Mouse (Mus musculus): Measurements from ENCODE around the gene Tmub1. TPM values are rescaled to one million over a fixed set of nuclear protein-coding genes. Genes with fewer than 3 reads are reported as not detected.

Gene Tmub1
- 132 and 162 TPM in 2 replicates for polyA plus RNA-seq (2012; rRNA removed)

DNA sequence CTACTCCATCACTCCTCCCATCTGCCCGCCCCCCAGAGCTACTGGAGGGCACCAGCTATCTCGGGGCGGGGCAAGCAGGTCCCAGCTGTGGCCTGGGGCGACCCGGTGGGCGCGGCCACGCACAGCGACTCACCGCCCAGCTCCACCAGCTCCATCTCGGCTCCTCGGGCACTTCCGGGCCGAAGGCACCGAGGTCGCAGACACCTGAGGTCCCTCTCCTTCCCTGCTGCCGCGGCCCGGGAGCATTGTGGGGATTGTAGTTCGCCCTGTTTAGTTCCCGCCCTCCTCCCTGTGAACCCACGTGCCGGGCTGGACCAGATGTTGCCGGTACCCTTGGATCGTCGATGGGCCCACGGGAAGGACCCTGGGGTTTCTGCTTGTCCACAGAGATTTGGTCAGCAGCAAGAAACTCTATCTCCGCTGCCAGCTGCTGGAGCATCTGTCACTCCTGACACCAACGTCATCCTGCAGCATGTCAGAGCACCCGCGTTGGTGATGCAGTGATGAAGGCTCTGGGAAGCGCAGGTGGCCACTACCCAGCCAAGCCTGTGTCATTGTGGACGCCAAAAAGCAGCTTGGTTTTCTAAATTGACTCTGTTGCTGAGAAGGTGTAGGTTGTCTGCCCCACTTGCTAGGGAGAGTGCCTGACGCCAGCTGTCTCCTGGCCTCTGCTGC lies at the start of gene Tmub1:
Gene Tmub1 (minus strand): TSS at position 231 of the 675 bp plus-strand sequence.

GRCm38 (mm10) chr5:24452030-24452690 lies 4.5 kb upstream of the Tmub1 start, which contains the start of gene Agap3:
Gene Agap3 (plus strand): TSS chr5:24452177.

DNA sequence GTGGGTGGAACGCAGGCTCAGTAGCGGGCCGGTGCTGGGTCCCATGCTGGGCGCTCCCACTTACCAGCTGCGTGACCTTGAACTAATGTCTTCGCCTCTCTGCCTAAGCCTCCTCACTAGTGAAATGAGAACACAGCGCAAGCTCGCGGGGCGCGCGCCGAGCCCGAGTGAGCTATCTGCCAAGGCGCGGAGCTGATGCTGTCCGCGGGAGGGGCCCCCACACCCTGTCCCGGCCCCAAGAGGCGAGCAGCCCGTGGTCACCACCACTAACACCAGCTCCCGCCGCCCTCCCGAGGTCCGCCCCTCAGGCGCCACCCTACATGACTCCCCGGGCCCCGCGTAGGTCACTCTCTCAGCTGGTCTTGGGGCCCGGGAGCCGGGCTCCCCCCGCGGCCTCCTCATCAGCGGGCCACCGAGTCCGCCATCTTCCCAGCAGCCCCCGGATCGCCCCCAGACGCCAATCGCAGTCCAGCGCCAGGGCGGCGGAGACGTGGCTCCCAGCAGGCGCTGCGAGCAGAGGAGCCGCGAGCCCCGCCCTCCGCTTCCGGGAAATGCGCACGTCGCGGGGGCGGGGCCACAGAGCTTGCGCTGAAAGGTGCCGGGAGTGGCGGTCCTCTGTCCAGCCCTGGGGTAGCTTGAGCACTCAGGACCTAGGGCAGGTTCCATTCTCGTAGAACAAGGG lies 2.8 kb downstream of the Tmub1 start, which contains the start of gene Fastk:
Gene Fastk (minus strand): TSS at position 542 of the 682 bp plus-strand sequence.

GRCm38 (mm10) chr5:24423129-24424003 lies 24.3 kb downstream of the Tmub1 start, which contains the start of the genes Cdk5 and Slc4a2:
Gene Cdk5 (minus strand): TSS chr5:24423530.
Gene Slc4a2 (plus strand): TSS chr5:24423837.

DNA sequence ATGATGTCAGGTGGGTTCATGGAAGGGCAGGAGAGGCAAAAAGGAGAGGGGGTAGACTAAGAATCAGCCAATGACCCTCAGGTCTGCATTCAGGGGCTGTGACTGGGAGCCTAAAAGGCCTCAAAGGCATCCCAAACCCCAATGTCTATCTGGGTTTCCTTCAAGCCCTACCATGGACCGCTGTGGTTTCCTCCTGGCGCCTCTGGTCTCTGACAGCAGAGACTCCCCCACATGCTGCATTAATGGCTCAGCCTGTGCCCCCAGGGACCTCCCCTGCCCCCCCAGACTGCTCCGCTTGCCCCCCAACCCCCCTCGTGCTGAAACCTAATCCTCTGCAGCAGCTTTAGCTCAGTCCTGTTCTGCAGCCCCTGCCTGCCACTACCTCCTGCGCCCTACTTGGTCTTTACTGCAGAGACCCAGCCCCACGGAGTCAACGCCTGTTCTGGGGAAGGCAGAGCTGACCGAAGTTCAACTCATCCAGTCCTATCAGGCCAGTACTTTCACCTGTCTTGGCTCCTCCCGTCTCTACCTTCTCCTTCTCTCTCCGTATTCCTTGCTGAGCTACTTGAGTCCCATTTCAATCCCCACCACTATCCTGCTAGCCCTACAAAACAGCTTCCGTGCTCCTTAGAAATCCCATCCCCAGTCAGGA lies 34.5 kb downstream of the Tmub1 start, which contains the start of gene Asic3:
Gene Asic3 (plus strand): TSS at position 351 of the 652 bp plus-strand sequence.

Other genes with a start within 250 kb of the Tmub1 start
- 45.8 and 63.0 TPM in 2 replicates for gene Kcnh2, start 96.2 kb downstream of the Tmub1 start, polyA plus RNA-seq (2012; rRNA removed)
- 5.4 and 6.2 TPM in 2 replicates for gene Nos3, start 83.0 kb downstream of the Tmub1 start, polyA plus RNA-seq (2012; rRNA removed)
- gene Atg9b, start 55.7 kb downstream of the Tmub1 start, polyA plus RNA-seq (2012; rRNA removed): 2.7 and 3.1 TPM in 2 replicates
- gene Abcb8, start 54.2 kb downstream of the Tmub1 start, polyA plus RNA-seq (2012; rRNA removed): 87.7 and 110 TPM in 2 replicates
- gene Asic3, start 34.5 kb downstream of the Tmub1 start, polyA plus RNA-seq (2012; rRNA removed): 0.24 and 0.58 TPM in 2 replicates
- gene Cdk5, start 24.3 kb downstream of the Tmub1 start, polyA plus RNA-seq (2012; rRNA removed): 54.6 and 65.0 TPM in 2 replicates
- 204 and 219 TPM in 2 replicates for gene Slc4a2, start 24.0 kb downstream of the Tmub1 start, polyA plus RNA-seq (2012; rRNA removed)
- gene Fastk, start 2.6 kb downstream of the Tmub1 start, polyA plus RNA-seq (2012; rRNA removed): 383 and 498 TPM in 2 replicates
- gene Agap3, start 4.3 kb upstream of the Tmub1 start, polyA plus RNA-seq (2012; rRNA removed): 67.4 and 75.9 TPM in 2 replicates
- not detected in 2 replicates for gene Gbx1, start 79.3 kb upstream of the Tmub1 start, polyA plus RNA-seq (2012; rRNA removed)
- 0.73 and 1.3 TPM in 2 replicates for gene Asb10, start 93.1 kb upstream of the Tmub1 start, polyA plus RNA-seq (2012; rRNA removed)
- gene 4931409K22Rik, start 109.0 kb upstream of the Tmub1 start, polyA plus RNA-seq (2012; rRNA removed): not detected in 2 replicates
- 33.0 and 34.9 TPM in 2 replicates for gene Abcf2, start 129.6 kb upstream of the Tmub1 start, polyA plus RNA-seq (2012; rRNA removed)
- 39.3 and 45.2 TPM in 2 replicates for gene Chpf2, start 138.9 kb upstream of the Tmub1 start, polyA plus RNA-seq (2012; rRNA removed)
- gene Smarcd3, start 176.6 kb upstream of the Tmub1 start, polyA plus RNA-seq (2012; rRNA removed): 26.0 and 26.6 TPM in 2 replicates
- gene Nub1, start 237.7 kb upstream of the Tmub1 start, polyA plus RNA-seq (2012; rRNA removed): 33.6 and 40.7 TPM in 2 replicates